Mouse (Mus musculus) liver, embryonic 14.5 days (tissue): Measurements from ENCODE around the gene Jund.

Experiments used
- CTCF ChIP-seq: IDR thresholded peaks from 2 replicates; pipeline ENCODE4 v1.5.1; 2016; ENCODE audit warnings: antibody characterized with exemption, low read depth, control low read depth
- EP300 ChIP-seq: IDR thresholded peaks from 2 replicates; pipeline ENCODE4 v1.6.1; 2016; ENCODE audit warnings: antibody characterized with exemption, low read depth

GRCm38 (mm10) chr8:70743656-70744590 lies 45.2 kb downstream of the Jund start:
- no peak for TF ChIP-seq CTCF
- no peak for TF ChIP-seq EP300
